Mouse (Mus musculus) monocyte, adult 2 months (primary cell): ENCODE data around the gene Rinl.

Experiments
- DNase-seq, 2 experiments: peaks; one replicate each; pipeline ENCODE4 v3.0.0; 2022; ENCODE audit warnings: low spot score in 2 of 2, low read depth in 1 of 2

The Rinl gene

GRCm38 (mm10) chr7:28822556-28822955 lies 33.8 kb downstream of the Rinl start:
- no peak for DNase-seq

GRCm38 (mm10) chr7:28822993-28823903 lies 34.5 kb downstream of the Rinl start:
- no peak for DNase-seq

- DNase-seq: no peak
These were observed 35.2 kb downstream of the Rinl start for GRCm38 (mm10) chr7:28823932-28824331.

GRCm38 (mm10) chr7:28824941-28825685 lies 36.3 kb downstream of the Rinl start, which contains the start of gene Ech1:
Gene Ech1 (plus strand): TSS chr7:28825217.
- peak; percentile 61 to 84 for DNase-seq

GRCm38 (mm10) chr7:28825686-28826401 lies 37.1 kb downstream of the Rinl start:
- DNase-seq: no peak

GRCm38 (mm10) chr7:28826402-28826772 lies 37.6 kb downstream of the Rinl start:
- no peak for DNase-seq

- DNase-seq: no peak
These were observed 38.6 kb downstream of the Rinl start for GRCm38 (mm10) chr7:28827338-28827737.

GRCm38 (mm10) chr7:28829821-28830220 lies 41.1 kb downstream of the Rinl start:
- DNase-seq: no peak

GRCm38 (mm10) chr7:28830981-28831380 lies 42.2 kb downstream of the Rinl start:
- DNase-seq: no peak

- DNase-seq: no peak
These were observed 42.8 kb downstream of the Rinl start for GRCm38 (mm10) chr7:28831411-28832125.

- DNase-seq: no peak
These were observed 43.4 kb downstream of the Rinl start for GRCm38 (mm10) chr7:28832137-28832536.

GRCm38 (mm10) chr7:28833723-28834347 lies 45.1 kb downstream of the Rinl start, which contains the start of gene Lgals4:
Gene Lgals4 (plus strand): TSS chr7:28833854.
- no peak for DNase-seq

GRCm38 (mm10) chr7:28836936-28837335 lies 48.2 kb downstream of the Rinl start:
- no peak for DNase-seq

GRCm38 (mm10) chr7:28838331-28838730 lies 49.6 kb downstream of the Rinl start:
- DNase-seq: no peak

- DNase-seq: no peak
These were observed 58.5 kb downstream of the Rinl start for GRCm38 (mm10) chr7:28847273-28847672.
